Mouse (Mus musculus): ENCODE data around the gene Tmem88b. TPM values are rescaled to one million over a fixed set of nuclear protein-coding genes. Genes with fewer than 3 reads are reported as not detected.

The Tmem88b gene
- total and polyA plus RNA-seq, 3 experiments: 0.84 to 1.1 (median 0.96) TPM

- intact Hi-C loops (cut with DNase I): no loop called here
- Histone ChIP-seq H3K36me3 (ENCODE audit: control insufficient read depth, insufficient read depth, low read length) (no peaks in the 10 kb centered on the region), H3K27ac (peak overlapping the region; percentile 92), H3K79me2 (replicated peaks; ENCODE audit: control insufficient read depth, insufficient read depth, low read length) (no peaks in the 10 kb centered on the region), H3K9ac (ENCODE audit: low read depth, low read length) (peak overlapping the region; percentile 45), H3K4me3 (peak overlapping the region; percentile 73), H3K4me1 (ENCODE audit: control insufficient read depth, insufficient read depth, low read length) (no peaks in the 10 kb centered on the region), H3K27me3 (ENCODE audit: control insufficient read depth, insufficient read depth, low read length) (no peaks in the 10 kb centered on the region)
- WGBS: 2% methylated on average over 77 of the region's 79 CpGs
- TF ChIP-seq POLR2A (IDR thresholded peaks at IDR 0.05; ENCODE audit: insufficient read depth, low read depth, low read length) (no peak), EP300 (IDR thresholded peaks at IDR 0.05; ENCODE audit: insufficient read depth, low read depth, low read length) (no peak), CTCF (IDR thresholded peaks at IDR 0.05) (no peak)
- DNase-seq: peak in 1 of 2 experiments; percentile 60
Observed at GRCm38 (mm10) chr4:155734951-155735702, 50.5 kb downstream of the Tmem88b start.

DNA sequence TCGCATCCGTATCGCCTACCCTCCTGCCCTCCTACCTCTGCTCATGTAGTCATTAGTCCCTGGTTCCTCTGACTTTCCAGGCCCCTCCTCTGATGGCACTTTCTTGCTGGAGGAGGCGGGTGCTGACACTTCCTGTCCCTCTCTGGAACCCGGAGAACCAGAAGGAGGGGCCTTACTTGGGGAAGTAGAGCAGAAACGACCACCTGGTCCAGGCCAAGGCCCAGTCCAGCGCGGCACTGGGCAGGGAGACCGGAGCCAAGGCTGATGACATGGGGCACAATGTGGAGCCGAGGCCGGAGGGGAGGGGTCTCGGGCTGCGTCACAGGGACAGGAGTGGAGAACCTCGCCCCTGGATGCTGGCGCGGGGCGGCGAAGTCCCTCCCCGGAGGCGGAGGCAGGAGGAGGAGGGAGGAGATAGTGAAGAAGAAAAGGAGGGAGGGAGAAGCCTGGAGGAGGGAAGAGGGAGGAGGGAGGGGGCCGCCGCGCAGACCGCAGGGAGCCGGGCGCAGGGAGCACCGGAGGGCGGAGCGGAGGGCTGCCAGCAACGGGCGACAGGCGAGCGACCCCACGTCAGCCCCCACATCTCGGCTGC is 51.2 kb downstream of the Tmem88b start, which contains the start of gene Tmem240:
Gene Tmem240 (plus strand): TSS at position 451 of the 592 bp plus-strand sequence.
- H3K36me3 ChIP-seq (ENCODE audit: control insufficient read depth, insufficient read depth, low read length): no peaks in the 10 kb centered on the region
- 6% methylated on average over 32 of the region's 35 CpGs for WGBS
- peak within 1 kb of the TSS; percentile 45 for H3K9ac ChIP-seq (ENCODE audit: low read depth, low read length)
- H3K4me1 ChIP-seq (ENCODE audit: control insufficient read depth, insufficient read depth, low read length): no peaks in the 10 kb centered on the region
- H3K79me2 ChIP-seq (replicated peaks; ENCODE audit: control insufficient read depth, insufficient read depth, low read length): no peaks in the 10 kb centered on the region
- intact Hi-C loops (cut with DNase I): no loop called here
- peak within 1 kb of the TSS; percentile 73 for H3K4me3 ChIP-seq
- no peaks in the 10 kb centered on the region for H3K27me3 ChIP-seq (ENCODE audit: control insufficient read depth, insufficient read depth, low read length)
- no peak for TF ChIP-seq EP300 (IDR thresholded peaks at IDR 0.05; ENCODE audit: insufficient read depth, low read depth, low read length)
- TF ChIP-seq POLR2A (IDR thresholded peaks at IDR 0.05; ENCODE audit: insufficient read depth, low read depth, low read length): peak; percentile 51
- DNase-seq: peak; percentile 91 to 92
- H3K27ac ChIP-seq: peak within 1 kb of the TSS; percentile 92

DNA sequence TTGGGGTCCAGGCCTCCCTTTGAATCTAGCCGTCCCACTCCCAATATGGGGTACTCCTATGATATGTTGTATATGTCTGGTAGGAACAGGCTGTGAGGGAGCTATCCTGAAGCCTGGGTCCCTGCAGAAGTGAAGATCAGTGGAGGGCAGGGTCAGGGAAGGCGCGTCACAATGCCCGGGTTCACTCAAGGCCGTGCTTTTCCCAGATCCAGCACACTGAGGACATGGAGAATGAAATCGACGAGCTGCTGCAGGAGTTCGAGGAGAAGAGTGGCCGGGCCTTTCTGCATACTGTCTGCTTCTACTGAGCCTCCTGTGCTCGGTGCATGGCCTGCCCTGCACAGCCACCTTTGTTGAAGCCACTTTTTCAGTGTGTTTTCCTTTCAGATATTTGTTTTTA is 52.4 kb downstream of the Tmem88b start:
- Histone ChIP-seq H3K27me3 (ENCODE audit: control insufficient read depth, insufficient read depth, low read length) (no peaks in the 10 kb centered on the region), H3K79me2 (replicated peaks; ENCODE audit: control insufficient read depth, insufficient read depth, low read length) (no peaks in the 10 kb centered on the region), H3K9ac (ENCODE audit: low read depth, low read length) (no peak overlapping the region), H3K4me3 (no peak overlapping the region), H3K27ac (no peak overlapping the region), H3K4me1 (ENCODE audit: control insufficient read depth, insufficient read depth, low read length) (no peaks in the 10 kb centered on the region), H3K36me3 (ENCODE audit: control insufficient read depth, insufficient read depth, low read length) (no peaks in the 10 kb centered on the region)
- TF ChIP-seq POLR2A (IDR thresholded peaks at IDR 0.05; ENCODE audit: insufficient read depth, low read depth, low read length) (no peak), EP300 (IDR thresholded peaks at IDR 0.05; ENCODE audit: insufficient read depth, low read depth, low read length) (no peak), CTCF (IDR thresholded peaks at IDR 0.05) (no peak)
- DNase-seq: no peak
- WGBS: 89% methylated on average over 10 of the region's 10 CpGs
- intact Hi-C loops (cut with DNase I): no loop called here

Small RNA genes lying within 50 kb of the gene (microRNA-seq; reads per million reads assigned to microRNA genes)
- 0 reads per million in 2 experiments for gene Gm27743

Other genes starting within 250 kb of the Tmem88b start
- 10 to 100 TPM; 28.4 to 33.2 TPM for gene Nadk, start 223.5 kb downstream of the Tmem88b start, total RNA-seq (2021)
- gene Nadk, start 223.5 kb downstream of the Tmem88b start, polyA plus RNA-seq (2012; rRNA removed): 42.0 and 49.5 TPM in 2 replicates
- 1 to 10 TPM; 6.3 to 8.2 TPM for gene Slc35e2, start 184.5 kb downstream of the Tmem88b start, total RNA-seq (2021)
- gene Slc35e2, start 184.5 kb downstream of the Tmem88b start, polyA plus RNA-seq (2012; rRNA removed): 4.1 and 7.2 TPM in 2 replicates
- gene Cdk11b, start 161.0 kb downstream of the Tmem88b start, total RNA-seq (2021): 10 to 100 TPM; 29.3 to 30.2 TPM
- gene Cdk11b, start 161.0 kb downstream of the Tmem88b start, polyA plus RNA-seq (2012; rRNA removed): 17.4 and 20.5 TPM in 2 replicates
- not detected for gene Gm10563, start 140.5 kb downstream of the Tmem88b start, total RNA-seq (2021)
- not detected in 2 replicates for gene Gm10563, start 140.5 kb downstream of the Tmem88b start, polyA plus RNA-seq (2012; rRNA removed)
- 1 to 10 TPM; 7.3 to 7.5 TPM for gene Mmp23, start 132.5 kb downstream of the Tmem88b start, total RNA-seq (2021)
- gene Mmp23, start 132.5 kb downstream of the Tmem88b start, polyA plus RNA-seq (2012; rRNA removed): 20.7 and 27.0 TPM in 2 replicates
- 10 to 100 TPM; 24.9 to 25.7 TPM for gene Mib2, start 116.7 kb downstream of the Tmem88b start, total RNA-seq (2021)
- 35.8 and 38.2 TPM in 2 replicates for gene Mib2, start 116.7 kb downstream of the Tmem88b start, polyA plus RNA-seq (2012; rRNA removed)
- gene Fndc10, start 91.5 kb downstream of the Tmem88b start, total RNA-seq (2021): 1 to 10 TPM; 1.2 to 1.5 TPM
- gene Fndc10, start 91.5 kb downstream of the Tmem88b start, polyA plus RNA-seq (2012; rRNA removed): 3.5 and 3.9 TPM in 2 replicates
- gene Ssu72, start 81.1 kb downstream of the Tmem88b start, total RNA-seq (2021): 10 to 100 TPM; 43.6 to 51.6 TPM
- gene Ssu72, start 81.1 kb downstream of the Tmem88b start, polyA plus RNA-seq (2012; rRNA removed): 51.7 and 60.9 TPM in 2 replicates
- under 1 TPM; 0.26 to 0.32 TPM for gene Tmem240, start 51.1 kb downstream of the Tmem88b start, total RNA-seq (2021)
- gene Tmem240, start 51.1 kb downstream of the Tmem88b start, polyA plus RNA-seq (2012; rRNA removed): 0.33 and 0.59 TPM in 2 replicates
- 10 to 100 TPM; 42.3 to 47.7 TPM for gene Atad3a, start 24.8 kb downstream of the Tmem88b start, total RNA-seq (2021)
- 83.7 and 85.4 TPM in 2 replicates for gene Atad3a, start 24.8 kb downstream of the Tmem88b start, polyA plus RNA-seq (2012; rRNA removed)
- gene Vwa1, start 11.2 kb downstream of the Tmem88b start, total RNA-seq (2021): 1 to 10 TPM; 6.4 to 9.8 TPM
- gene Vwa1, start 11.2 kb downstream of the Tmem88b start, polyA plus RNA-seq (2012; rRNA removed): 14.4 and 21.7 TPM in 2 replicates
- not detected for gene Ankrd65, start 4.6 kb upstream of the Tmem88b start, total RNA-seq (2021)
- 0.41 TPM in 1 of 2 replicates, not detected in the other for gene Ankrd65, start 4.6 kb upstream of the Tmem88b start, polyA plus RNA-seq (2012; rRNA removed)
- 10 to 100 TPM; 69.9 to 77.9 TPM for gene Mrpl20, start 17.0 kb upstream of the Tmem88b start, total RNA-seq (2021)
- gene Mrpl20, start 17.0 kb upstream of the Tmem88b start, polyA plus RNA-seq (2012; rRNA removed): 49.6 and 50.7 TPM in 2 replicates
- 10 to 100 TPM; 26.6 to 27.4 TPM for gene Ccnl2, start 26.6 kb upstream of the Tmem88b start, total RNA-seq (2021)
- 46.0 and 69.4 TPM in 2 replicates for gene Ccnl2, start 26.6 kb upstream of the Tmem88b start, polyA plus RNA-seq (2012; rRNA removed)
- 100 to 1,000 TPM in 1 of 2 experiments, 10 to 100 TPM in 1; 99.2 to 117 TPM for gene Aurkaip1, start 45.4 kb upstream of the Tmem88b start, total RNA-seq (2021)
- 106 and 125 TPM in 2 replicates for gene Aurkaip1, start 45.4 kb upstream of the Tmem88b start, polyA plus RNA-seq (2012; rRNA removed)
- 10 to 100 TPM; 26.7 to 31.9 TPM for gene Mxra8, start 53.8 kb upstream of the Tmem88b start, total RNA-seq (2021)
- 84.7 and 118 TPM in 2 replicates for gene Mxra8, start 53.8 kb upstream of the Tmem88b start, polyA plus RNA-seq (2012; rRNA removed)
- 10 to 100 TPM; 46.3 to 47.3 TPM for gene Dvl1, start 61.5 kb upstream of the Tmem88b start, total RNA-seq (2021)
- 62.7 and 64.7 TPM in 2 replicates for gene Dvl1, start 61.5 kb upstream of the Tmem88b start, polyA plus RNA-seq (2012; rRNA removed)
- gene Tas1r3, start 77.5 kb upstream of the Tmem88b start, total RNA-seq (2021): under 1 TPM; 0.13 to 0.16 TPM
- gene Tas1r3, start 77.5 kb upstream of the Tmem88b start, polyA plus RNA-seq (2012; rRNA removed): 0.32 and 0.35 TPM in 2 replicates
- gene Cptp, start 83.6 kb upstream of the Tmem88b start, total RNA-seq (2021): 1 to 10 TPM; 5.1 to 6.9 TPM
- gene Cptp, start 83.6 kb upstream of the Tmem88b start, polyA plus RNA-seq (2012; rRNA removed): 8.9 and 12.4 TPM in 2 replicates
- 10 to 100 TPM; 15.3 to 17.4 TPM for gene Ints11, start 83.7 kb upstream of the Tmem88b start, total RNA-seq (2021)
- 15.8 and 23.2 TPM in 2 replicates for gene Ints11, start 83.7 kb upstream of the Tmem88b start, polyA plus RNA-seq (2012; rRNA removed)
- 10 to 100 TPM in 1 of 2 experiments, 1 to 10 TPM in 1; 9.4 to 10.1 TPM for gene Pusl1, start 105.9 kb upstream of the Tmem88b start, total RNA-seq (2021)
- gene Pusl1, start 105.9 kb upstream of the Tmem88b start, polyA plus RNA-seq (2012; rRNA removed): 19.9 and 31.3 TPM in 2 replicates
- 10 to 100 TPM in 1 of 2 experiments, 1 to 10 TPM in 1; 9.7 to 11.3 TPM for gene Acap3, start 105.9 kb upstream of the Tmem88b start, total RNA-seq (2021)
- gene Acap3, start 105.9 kb upstream of the Tmem88b start, polyA plus RNA-seq (2012; rRNA removed): 19.2 and 20.0 TPM in 2 replicates
- gene Ube2j2, start 158.0 kb upstream of the Tmem88b start, total RNA-seq (2021): 10 to 100 TPM; 55.8 to 56.7 TPM
- 29.7 and 35.3 TPM in 2 replicates for gene Ube2j2, start 158.0 kb upstream of the Tmem88b start, polyA plus RNA-seq (2012; rRNA removed)
- 10 to 100 TPM; 16.6 to 17.9 TPM for gene C1qtnf12, start 176.4 kb upstream of the Tmem88b start, total RNA-seq (2021)
- gene C1qtnf12, start 176.4 kb upstream of the Tmem88b start, polyA plus RNA-seq (2012; rRNA removed): 17.2 and 21.8 TPM in 2 replicates
- 1 to 10 TPM; 2.5 to 3.0 TPM for gene B3galt6, start 206.8 kb upstream of the Tmem88b start, total RNA-seq (2021)
- 2.7 and 3.6 TPM in 2 replicates for gene B3galt6, start 206.8 kb upstream of the Tmem88b start, polyA plus RNA-seq (2012; rRNA removed)
- 10 to 100 TPM; 79.2 to 91.0 TPM for gene Sdf4, start 207.0 kb upstream of the Tmem88b start, total RNA-seq (2021)
- gene Sdf4, start 207.0 kb upstream of the Tmem88b start, polyA plus RNA-seq (2012; rRNA removed): 23.7 and 37.1 TPM in 2 replicates
- not detected for gene Tnfrsf4, start 228.0 kb upstream of the Tmem88b start, total RNA-seq (2021)
- gene Tnfrsf4, start 228.0 kb upstream of the Tmem88b start, polyA plus RNA-seq (2012; rRNA removed): 1.1 and 1.4 TPM in 2 replicates
- under 1 TPM in 1 of 2 experiments, not detected in 1; 0.31 TPM for gene Tnfrsf18, start 240.3 kb upstream of the Tmem88b start, total RNA-seq (2021)
- gene Tnfrsf18, start 240.3 kb upstream of the Tmem88b start, polyA plus RNA-seq (2012; rRNA removed): 0.80 and 0.82 TPM in 2 replicates